Comparison of ENCODE assay signal across 8 mouse cellular contexts in genomic region chr19:47464304-47465241, GRCm38 (mm10). TPM values are rescaled to one million over a fixed set of nuclear protein-coding genes. Genes with fewer than 3 reads are reported as not detected.
DNase-seq lines count a peak whose midpoint lies in the region; ATAC-seq and TF ChIP-seq lines count a peak whose summit lies in the region.

Gene Sh3pxd2a, minus strand, starts transcription at chr19:47464401.

- peak; percentile 82 for ATAC-seq in hindbrain, embryonic 14.5 days (ENCODE audit: low FRiP score)
- ATAC-seq in limb, embryonic 13.5 days (ENCODE audit: low FRiP score, low read depth): peak; percentile 89
- ATAC-seq in midbrain, embryonic 15.5 days (replicated peaks): peak; percentile 82

- H3K27ac ChIP-seq in kidney, adult 2 months (ENCODE audit: insufficient read depth, low read depth, low read length): peak within 1 kb of the TSS; percentile 37; the same call in 1 of the 2 replicates
- H3K27ac ChIP-seq in hindbrain, embryonic 14.5 days: peak within 1 kb of the TSS; percentile 79
- H3K27ac ChIP-seq in limb, embryonic 13.5 days: peak within 1 kb of the TSS; percentile 81
- peak within 1 kb of the TSS; percentile 71 for H3K27ac ChIP-seq in midbrain, embryonic 15.5 days

- no peak for TF ChIP-seq POLR2A in kidney, adult 2 months (IDR thresholded peaks at IDR 0.05; ENCODE audit: low read depth, low read length)

- no peak for TF ChIP-seq CTCF in kidney, adult 2 months (conservative IDR thresholded peaks at IDR 0.05; ENCODE audit: insufficient read depth, insufficient read length, low read depth, low read length)

- 2% methylated on average over 59 of the region's 70 CpGs for WGBS in kidney, adult 2 months
- WGBS in hindbrain, embryonic 14.5 days: 1% methylated on average over 56 of the region's 70 CpGs
- 2% methylated on average over 42 of the region's 70 CpGs for WGBS in limb, embryonic 13.5 days
- WGBS in midbrain, embryonic 15.5 days: 2% methylated on average over 43 of the region's 70 CpGs

- H3K4me1 ChIP-seq in kidney, adult 2 months (ENCODE audit: control insufficient read depth, insufficient read depth, low read length): no peaks in the 10 kb centered on the region
- H3K4me1 ChIP-seq in hindbrain, embryonic 14.5 days (replicated peaks; ENCODE audit: control insufficient read depth, insufficient read depth, low read length): peaks cover 27% of the 10 kb centered on the region
- peaks cover 31% of the 10 kb centered on the region for H3K4me1 ChIP-seq in limb, embryonic 13.5 days
- H3K4me1 ChIP-seq in midbrain, embryonic 15.5 days: peaks cover 35% of the 10 kb centered on the region

- peak within 1 kb of the TSS; percentile 88 for H3K4me2 ChIP-seq in hindbrain, embryonic 14.5 days (replicated peaks)
- H3K4me2 ChIP-seq in limb, embryonic 13.5 days (replicated peaks): peak within 1 kb of the TSS; percentile 95
- peak within 1 kb of the TSS; percentile 82 for H3K4me2 ChIP-seq in midbrain, embryonic 15.5 days

- DNase-seq in kidney, adult 2 months: peak; percentile 51
- DNase-seq in kidney, adult 9 months: no peak
- DNase-seq in adrenal gland, postnatal 36 days: peak; percentile 65 to 73
- DNase-seq in gastrocnemius, adult 8-10 months (ENCODE audit: low spot score in 2 of 2): peak in 1 of 2 experiments; percentile 42
- DNase-seq in hindbrain, embryonic 14.5 days (ENCODE audit: low spot score): peak; percentile 56
- peak; percentile 76 for DNase-seq in thymus, postnatal 14 days

- H3K9ac ChIP-seq in hindbrain, embryonic 14.5 days: peak within 1 kb of the TSS; percentile 88
- peak within 1 kb of the TSS; percentile 92 for H3K9ac ChIP-seq in limb, embryonic 13.5 days
- H3K9ac ChIP-seq in midbrain, embryonic 15.5 days: peak within 1 kb of the TSS; percentile 56

- H3K36me3 ChIP-seq in kidney, adult 2 months (ENCODE audit: control insufficient read depth, insufficient read depth, low read length): no peaks in the 10 kb centered on the region
- H3K36me3 ChIP-seq in hindbrain, embryonic 14.5 days (replicated peaks; ENCODE audit: control insufficient read depth, insufficient read depth): no peaks in the 10 kb centered on the region
- H3K36me3 ChIP-seq in limb, embryonic 13.5 days: peaks cover 4% of the 10 kb centered on the region; the same call in 1 of the 2 replicates
- no peaks in the 10 kb centered on the region for H3K36me3 ChIP-seq in midbrain, embryonic 15.5 days (replicated peaks)

- no peaks in the 10 kb centered on the region for H3K27me3 ChIP-seq in kidney, adult 2 months (replicated peaks; ENCODE audit: control insufficient read depth, insufficient read depth, low read length)
- no peaks in the 10 kb centered on the region for H3K27me3 ChIP-seq in hindbrain, embryonic 14.5 days (ENCODE audit: control insufficient read depth, insufficient read depth, low read length)
- H3K27me3 ChIP-seq in limb, embryonic 13.5 days: no peaks in the 10 kb centered on the region
- H3K27me3 ChIP-seq in midbrain, embryonic 15.5 days (replicated peaks): no peaks in the 10 kb centered on the region

- peak within 1 kb of the TSS; percentile 70 for H3K4me3 ChIP-seq in kidney, adult 2 months (ENCODE audit: insufficient read depth, low read depth, low read length)
- peak within 1 kb of the TSS; percentile 75 for H3K4me3 ChIP-seq in hindbrain, embryonic 14.5 days (replicated peaks; ENCODE audit: low read length)
- H3K4me3 ChIP-seq in limb, embryonic 13.5 days: peak within 1 kb of the TSS; percentile 78
- H3K4me3 ChIP-seq in midbrain, embryonic 15.5 days: peak within 1 kb of the TSS; percentile 57

- H3K9me3 ChIP-seq in hindbrain, embryonic 14.5 days (ENCODE audit: control insufficient read depth, low read length): no peaks in the 10 kb centered on the region
- peaks cover 5% of the 10 kb centered on the region; the same call in 1 of the 2 replicates for H3K9me3 ChIP-seq in limb, embryonic 13.5 days
- H3K9me3 ChIP-seq in midbrain, embryonic 15.5 days: no peaks in the 10 kb centered on the region

RNA-seq across cellular contexts. Expression of gene Sh3pxd2a, which starts in this region (rescaled TPM):
- 14.9 and 15.5 TPM in 2 replicates for polyA plus RNA-seq in kidney, adult 2 months (2012; rRNA removed)
- total RNA-seq in adrenal gland, postnatal 36 days (2021): 10 to 100 TPM; 46.5 to 65.9 TPM
- total RNA-seq in gastrocnemius, adult 8-10 months (2022): 10 to 100 TPM; 33.4 to 44.9 (median 41.1) TPM
- 2.8 and 3.0 TPM in 2 replicates for polyA plus RNA-seq in hindbrain, embryonic 14.5 days (2014; fragmentation: Nextera tagmentation; extraction: Ambion mirVana)
- 8.9 and 10.1 TPM in 2 replicates for polyA plus RNA-seq in limb, embryonic 13.5 days (2015; fragmentation: Nextera tagmentation; extraction: Ambion mirVana)
- polyA plus RNA-seq in midbrain, embryonic 15.5 days (2015; fragmentation: Nextera tagmentation; extraction: Ambion mirVana): 2.3 TPM in 2 replicates
